Mouse (Mus musculus) kidney, adult 8-10 months (tissue): Measurements from ENCODE around the gene Gm21981.

Experiments
- DNase-seq, 2 experiments: peaks; one replicate each; pipeline ENCODE4 v3.0.0; 2022

The Gm21981 gene

DNA sequence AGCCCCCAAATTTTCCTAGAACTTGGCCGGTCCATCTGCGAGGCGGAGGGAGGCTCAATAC is at the start of gene Gm21981:
Gm21981 (minus strand) TSS at position 14 of the 61 bp plus-strand sequence.
- DNase-seq: no peak

DNA sequence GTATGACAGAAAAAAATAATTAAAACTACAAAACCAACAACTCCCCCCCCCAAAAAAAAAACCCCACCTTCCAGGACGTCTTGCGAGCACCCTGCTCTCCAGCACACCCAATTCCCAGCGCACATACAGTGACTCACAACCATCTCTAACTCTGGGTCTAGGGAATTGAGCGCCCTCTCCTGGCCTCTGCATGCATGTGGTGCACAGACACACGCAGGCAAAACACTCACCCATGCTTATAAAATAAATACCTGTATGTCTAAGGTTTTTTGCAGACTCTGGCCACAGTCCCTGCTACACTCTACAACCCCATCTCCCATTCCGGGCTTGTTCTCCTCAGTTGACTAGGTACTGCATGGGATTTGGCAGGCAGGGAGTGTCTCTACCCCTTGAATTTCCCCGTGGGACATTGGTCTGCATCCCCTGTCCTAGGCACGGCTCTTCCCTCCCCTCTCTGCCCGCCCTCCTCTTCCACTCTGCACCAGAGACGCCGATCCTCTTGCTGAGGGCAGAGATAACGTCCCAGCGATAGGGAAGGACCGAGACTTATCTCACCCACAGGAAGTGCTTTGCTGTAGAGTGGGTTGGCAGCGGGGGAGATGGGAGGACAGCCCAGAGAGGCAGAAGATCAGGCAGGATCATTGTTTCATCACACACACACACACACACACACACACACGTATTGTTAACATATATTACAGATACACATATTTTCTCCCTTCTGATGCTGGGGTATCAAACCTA is 48.9 kb upstream of the Gm21981 start:
- DNase-seq: no peak

DNA sequence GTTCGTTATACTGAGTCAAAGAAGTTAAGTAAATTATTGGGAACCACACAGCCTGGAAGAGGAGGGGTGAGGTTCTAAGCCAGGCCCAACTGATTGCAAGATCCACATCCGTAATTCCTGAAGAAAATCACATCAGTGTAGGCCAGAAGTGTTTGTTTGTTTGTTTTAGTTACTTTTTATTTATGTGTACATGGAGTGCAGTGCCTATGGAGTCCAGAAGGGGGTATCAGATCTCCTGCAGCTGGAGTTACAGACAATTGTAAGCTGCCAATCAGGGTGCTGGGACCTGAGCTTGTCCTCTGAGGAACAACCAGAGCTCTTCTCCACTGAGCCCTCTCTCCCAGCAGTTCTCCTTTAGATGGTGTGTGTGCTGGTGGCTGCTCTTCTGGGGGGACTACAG is 45.9 kb upstream of the Gm21981 start:
- DNase-seq: no peak

DNA sequence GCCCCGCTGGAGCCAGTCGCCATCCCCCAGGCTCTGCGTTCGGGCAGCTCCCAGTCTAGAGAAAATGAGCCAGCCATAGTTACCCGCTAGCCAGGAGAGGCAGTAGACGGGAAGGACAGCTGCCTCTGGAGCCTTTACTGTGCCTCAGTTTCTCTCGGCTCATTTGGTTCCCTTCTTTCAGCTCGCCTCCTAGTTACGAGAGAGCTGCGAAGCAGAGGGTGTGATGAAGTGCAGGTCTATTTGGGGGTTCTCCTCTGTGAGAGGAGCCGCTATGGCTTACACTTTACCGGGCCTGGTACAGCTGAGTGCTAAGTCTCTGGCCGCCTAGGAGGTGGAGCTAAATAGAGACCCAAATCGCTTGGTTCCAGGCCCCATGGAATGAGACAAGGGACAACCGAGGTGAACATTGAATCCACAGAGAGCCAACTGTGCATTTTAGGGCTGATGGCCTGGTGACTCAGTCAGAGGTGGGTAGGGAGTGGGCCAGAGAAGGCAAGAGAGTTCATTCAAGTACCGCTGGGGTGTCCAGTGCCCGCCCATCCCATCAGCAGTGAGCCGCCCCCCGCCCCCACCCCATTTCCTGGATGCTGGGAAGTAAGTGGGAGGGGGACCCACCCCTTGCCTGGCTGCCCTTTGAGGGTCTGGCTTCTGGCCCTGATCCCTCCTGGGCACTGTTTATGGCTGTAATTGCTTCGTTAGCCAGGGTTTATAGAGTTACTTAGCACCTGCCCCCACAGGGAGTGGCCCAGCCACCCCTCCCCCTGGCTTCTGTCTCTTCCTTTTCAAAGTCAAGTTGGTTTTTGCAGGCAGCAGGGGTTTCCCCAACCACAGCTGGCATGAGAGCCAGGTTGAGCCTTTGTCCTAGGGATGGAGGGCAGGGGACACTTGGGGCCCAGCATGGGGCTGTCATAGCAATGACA is 44.9 kb upstream of the Gm21981 start:
- DNase-seq: peak; percentile 44 to 57

DNA sequence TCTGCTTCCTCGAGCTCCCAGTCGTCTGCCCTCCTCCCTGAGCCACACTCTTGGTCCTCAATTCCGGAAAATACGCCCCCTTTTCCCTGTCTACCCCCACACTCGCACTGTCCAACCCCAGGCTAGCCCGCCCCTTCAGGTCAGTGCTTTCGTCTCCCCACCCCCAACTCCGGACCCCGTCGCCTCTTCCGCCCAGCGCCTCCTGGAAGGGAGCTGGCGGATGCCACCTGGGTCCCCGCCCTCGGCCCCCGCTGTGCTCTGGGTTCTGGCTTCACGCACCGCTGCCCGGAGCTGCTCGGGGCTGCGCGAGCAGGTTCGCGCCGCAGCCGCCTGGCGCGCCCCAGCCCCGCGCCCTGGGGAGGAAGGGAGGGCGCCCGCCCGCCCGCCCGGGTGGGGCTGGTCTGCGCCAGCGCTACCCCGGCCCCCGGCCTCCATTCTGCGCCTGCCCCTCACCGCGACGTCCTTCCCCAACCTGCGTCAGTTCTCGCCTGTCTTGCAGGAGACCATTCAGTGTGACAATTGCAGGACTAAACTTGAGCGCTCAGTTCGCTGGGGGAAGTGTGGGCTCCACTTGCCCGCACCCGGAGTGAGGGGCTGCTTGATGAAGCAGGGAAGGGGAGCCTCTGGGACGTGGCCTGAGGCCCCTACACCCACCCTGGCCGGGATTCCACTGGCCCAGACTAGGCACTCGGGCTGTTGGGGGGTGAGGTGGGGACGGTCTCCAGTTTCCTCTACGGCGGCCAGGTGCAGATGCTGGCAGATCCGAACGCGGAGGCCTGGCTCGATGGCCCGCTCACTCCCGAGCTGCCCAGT is 44.0 kb upstream of the Gm21981 start:
- peak; percentile 74 to 77 for DNase-seq

DNA sequence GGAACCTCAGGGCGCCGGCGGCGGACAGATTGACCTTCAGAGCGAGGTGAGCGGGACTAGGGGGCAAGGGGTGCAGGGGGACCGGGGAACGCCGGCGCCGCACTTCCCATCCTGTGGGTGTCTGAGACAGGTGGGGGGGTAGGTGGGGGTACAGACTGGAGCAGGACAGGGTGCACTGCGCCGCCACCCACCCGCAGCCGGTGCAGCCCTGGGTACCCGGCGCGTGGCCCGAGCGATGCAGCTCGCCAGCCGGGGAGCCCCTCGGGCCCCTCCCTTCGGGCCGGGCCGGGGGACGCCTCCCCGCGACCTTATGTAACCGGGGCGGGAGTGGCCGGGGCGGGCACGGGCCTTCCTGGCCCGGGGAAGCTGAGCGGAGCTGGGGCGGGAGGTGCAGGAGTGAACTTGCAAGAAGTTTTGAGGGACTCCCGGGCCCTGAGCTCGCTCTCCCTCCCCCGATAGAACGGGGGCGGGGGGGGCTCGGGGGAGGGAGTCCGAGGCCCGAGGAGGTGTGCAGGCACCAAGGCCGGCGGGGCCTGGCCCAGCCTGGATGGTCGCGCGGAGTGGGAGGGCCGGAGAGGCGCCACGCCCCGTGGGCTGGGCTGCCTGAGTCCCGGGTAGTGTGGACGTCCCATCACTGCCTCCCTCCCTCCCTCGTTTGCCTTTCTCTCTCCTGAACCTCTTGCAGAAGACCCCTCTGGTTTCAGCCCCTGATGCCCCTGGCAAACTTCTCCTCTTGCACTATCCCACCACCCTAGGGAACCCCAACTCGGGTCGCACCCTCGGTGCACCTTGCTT is 43.2 kb upstream of the Gm21981 start:
- DNase-seq: peak; percentile 94 to 95

DNA sequence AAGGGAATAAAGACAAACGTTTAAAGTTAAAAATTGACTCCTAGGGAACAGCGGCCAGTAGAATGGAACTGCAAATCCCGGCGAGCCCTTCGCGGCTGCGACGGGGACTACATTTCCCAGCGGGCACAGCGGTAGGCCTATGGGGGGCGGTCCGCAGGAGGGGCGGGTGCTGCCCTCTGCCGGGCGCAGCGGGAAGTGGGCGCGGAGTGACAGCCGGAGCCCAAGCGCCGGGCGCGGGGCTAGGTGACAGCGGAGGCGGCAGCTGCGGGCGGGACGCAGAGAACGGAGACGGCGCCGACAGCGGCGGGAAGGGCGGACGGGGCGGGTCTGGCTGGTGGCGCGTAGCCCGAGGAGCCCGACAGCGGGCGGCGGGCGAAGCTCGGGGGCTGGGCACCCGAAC is 42.6 kb upstream of the Gm21981 start, which contains the start of gene Tfeb:
Tfeb (plus strand) TSS at position 175 of the 400 bp plus-strand sequence.
- DNase-seq: peak; percentile 94 to 98

DNA sequence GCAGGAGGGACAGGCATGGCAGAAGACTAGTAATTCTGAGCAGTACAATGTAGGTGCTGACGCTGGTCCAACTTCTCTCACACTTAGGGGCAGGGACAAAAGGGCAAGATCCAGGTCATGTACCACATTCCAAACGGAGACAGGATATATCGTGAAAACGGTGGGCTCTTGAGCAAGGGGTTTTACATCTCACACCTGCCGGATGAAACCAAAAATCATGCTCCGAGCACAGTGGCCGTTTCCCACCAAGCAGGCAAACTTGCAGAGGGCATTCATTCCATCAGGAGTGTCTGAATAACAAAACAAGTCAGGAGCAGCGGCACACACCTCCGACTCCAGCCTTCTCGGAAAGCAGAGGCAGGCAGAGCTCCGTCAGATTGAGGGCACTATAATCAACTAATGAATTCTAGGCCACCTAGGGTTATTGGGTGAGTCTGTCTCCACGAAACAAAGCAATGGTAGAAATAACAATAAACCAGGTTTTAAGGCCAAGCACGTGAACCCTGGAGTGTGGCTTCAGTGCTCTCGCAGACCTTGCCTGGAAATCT is 41.4 kb upstream of the Gm21981 start:
- no peak for DNase-seq

DNA sequence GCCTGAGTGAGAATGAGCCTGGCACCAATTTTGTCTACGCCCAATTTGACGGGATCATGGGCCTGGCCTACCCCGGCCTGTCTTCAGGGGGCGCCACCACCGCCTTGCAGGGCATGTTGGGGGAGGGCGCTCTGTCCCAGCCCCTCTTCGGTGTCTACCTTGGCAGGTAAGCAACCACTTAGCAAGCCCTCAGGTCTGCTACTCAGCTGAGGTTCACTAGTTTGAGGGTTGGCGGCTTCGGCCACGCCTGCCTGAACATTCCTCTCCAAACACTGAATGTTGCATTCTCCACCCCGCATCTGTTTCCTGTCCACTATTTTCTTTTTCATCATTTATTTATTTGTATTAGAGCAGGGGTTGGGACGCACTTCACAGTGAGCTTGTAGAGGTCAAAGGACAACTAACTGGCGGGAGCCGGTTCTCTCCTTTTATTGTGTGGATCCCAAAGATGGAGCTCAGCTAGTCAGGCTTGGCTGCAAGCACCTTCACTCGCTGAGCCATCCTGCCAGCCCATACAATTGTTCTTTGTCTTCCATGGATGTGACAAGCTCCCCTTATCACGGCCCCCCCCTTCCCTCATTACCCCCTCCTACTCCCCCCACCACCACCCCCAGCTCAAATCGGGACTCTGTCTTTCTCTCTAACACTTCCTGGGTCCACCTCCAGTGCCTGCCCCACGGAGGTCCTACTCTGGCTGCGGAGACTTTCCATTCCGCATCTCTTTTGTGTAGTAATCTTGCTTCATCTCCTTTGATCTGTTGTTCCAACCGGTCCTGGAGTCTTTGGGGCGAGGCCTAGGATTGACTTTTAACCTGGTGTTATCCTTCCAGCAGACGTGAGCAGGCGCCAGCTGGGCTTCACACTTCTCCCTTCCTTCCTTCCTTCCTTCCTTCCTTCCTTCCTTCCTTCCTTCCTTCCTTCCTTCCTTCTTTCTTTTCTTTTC is 36.6 kb upstream of the Gm21981 start:
- DNase-seq: no peak

DNA sequence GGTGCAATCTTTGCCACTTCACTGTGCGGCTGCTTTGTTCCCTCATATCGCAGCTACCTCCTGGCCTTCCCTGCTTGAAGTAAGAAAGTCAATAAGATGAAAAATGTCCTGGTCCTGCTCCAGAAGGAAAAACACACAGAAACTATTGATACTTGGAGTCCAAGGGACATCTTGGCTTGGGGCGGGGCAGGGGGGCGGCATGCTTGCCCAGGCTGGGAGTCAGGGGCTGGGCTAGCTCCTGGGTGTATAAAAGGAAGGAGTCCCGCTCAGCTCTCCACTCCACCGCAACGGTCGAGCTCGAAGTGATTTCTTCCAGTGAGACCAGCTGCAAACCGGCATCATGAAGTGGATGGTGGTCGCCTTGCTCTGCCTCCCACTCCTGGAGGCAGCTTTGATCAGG is 32.3 kb upstream of the Gm21981 start, which contains the start of gene Pgc:
Pgc (plus strand) TSS at position 277 of the 400 bp plus-strand sequence.
- DNase-seq: no peak

DNA sequence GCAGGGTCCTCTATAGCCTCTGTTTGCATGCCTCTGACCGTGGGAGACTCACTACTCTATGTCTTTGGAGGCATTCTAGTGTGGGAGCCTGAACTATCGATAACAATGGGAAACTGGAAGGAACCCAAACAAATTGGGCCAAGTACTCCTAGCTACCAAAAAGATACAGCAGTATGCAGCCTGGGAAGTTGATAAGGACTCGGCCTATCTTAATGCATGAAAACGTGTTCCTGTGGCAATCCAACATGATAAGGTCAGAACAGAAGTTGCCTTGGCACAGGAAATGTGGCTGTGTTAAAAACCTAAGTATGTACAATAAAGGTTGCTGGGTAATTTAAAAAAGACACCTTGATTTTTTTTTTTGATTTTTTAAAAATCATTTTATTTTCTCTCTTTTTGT is 26.9 kb upstream of the Gm21981 start:
- DNase-seq: no peak

DNA sequence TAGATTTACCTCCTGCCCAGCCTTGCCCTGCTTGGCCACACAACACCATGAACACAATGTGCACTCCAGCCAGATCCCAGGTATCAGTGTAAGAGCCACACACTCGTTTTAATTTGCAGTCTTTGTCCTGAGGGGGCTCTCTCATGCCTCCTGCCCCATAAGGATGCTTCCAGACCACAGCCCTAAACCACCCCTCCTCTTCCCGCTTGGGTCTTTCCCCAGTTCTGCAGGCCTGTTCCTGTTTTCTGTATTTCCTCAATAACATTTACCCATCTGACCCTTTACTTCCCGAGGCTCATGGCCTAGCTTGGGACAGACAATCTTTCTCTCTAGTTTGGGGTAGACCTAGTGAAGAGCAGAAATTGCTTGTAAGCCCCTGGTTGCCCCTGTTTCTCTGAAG is 20.8 kb upstream of the Gm21981 start:
- DNase-seq: no peak

DNA sequence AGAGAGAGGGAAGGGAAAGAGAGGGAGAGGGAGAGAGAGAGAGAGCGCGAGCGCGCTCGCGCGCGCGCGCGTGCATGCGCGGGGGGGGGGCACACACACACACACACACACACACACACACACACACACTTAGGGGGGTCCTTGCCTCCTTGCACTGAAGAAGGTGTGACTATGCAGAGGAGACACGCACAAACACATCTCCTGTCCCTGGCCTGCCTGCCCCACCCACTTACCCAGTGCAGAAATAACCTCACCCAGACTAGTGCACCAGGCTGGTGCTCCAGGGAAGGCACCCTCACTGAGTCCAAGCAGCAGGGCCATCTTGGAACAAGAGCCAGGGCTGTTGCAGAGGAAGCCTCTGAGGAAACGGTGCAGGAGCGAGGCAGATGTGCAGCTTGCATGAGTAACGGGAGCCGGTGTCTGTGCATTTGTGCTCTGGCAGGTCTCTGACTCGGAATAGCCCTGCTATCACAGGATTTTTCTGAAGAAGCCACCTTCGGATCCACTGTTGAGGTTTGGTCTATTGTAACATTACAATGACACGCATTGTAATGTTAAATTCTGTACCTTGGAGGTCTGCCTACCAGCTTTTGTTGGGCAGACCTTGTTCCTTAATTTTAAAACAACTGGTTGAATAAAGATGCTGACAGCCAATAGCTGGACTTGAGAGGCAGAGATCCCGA is 18.8 kb upstream of the Gm21981 start:
- no peak for DNase-seq

DNA sequence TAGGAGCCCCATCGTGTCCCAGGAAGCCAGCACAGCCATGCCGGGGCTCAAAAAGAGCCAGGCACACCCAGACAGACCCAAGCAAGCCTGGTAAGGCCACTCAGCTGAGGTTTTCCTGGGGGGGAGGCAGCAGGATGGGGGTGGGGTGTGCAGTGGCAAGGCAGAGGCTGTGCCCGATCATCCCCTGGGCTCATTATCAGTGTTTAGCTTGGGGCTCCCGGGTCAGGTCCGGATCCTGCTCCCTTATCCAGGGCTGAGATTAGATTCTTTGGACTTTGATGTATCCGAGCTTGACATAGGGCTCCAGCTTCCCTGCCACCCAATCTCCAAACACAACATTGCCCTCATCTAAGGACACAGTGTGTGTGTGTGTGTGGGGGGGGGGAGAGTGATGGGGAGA is 17.6 kb upstream of the Gm21981 start:
- DNase-seq: no peak

DNA sequence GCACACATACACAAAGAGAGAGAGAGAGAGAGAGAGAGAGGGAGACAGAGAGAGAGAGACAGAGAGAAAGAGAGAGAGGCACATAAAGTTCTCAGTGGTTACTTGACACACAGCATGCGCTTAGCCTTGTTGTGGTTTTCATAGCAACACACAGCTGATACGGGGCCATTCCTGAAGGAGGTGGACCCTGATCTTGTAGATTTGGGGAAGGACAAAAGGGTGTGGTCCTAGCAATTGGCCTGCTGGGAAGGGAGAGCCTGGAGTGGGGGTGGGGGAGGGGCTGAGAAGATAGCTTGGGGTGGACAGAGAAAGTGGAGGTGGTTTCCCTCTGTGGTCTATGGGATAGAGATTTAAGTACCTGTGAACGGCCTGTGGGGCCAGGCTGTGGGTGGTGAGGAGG is 15.8 kb upstream of the Gm21981 start:
- no peak for DNase-seq

DNA sequence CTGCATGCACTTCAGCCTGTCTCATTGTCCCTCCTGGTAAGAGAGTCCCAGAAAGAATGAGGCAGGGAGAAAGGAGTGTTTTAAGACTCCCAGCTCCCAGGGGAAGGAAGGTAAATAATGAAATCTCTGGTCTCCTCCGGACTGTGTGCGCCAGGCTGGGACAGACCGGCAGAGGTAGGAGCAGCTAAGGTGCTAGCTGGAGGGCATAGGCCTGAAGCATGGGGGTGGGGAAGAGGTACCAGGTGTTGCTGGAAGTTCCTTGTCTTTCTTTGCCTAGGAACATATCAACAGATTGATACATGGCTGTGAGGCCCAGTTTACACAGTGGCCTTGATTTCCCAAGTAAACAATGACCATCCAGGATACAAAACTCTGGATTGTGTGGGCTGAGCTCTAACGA is 14.7 kb upstream of the Gm21981 start:
- no peak for DNase-seq

DNA sequence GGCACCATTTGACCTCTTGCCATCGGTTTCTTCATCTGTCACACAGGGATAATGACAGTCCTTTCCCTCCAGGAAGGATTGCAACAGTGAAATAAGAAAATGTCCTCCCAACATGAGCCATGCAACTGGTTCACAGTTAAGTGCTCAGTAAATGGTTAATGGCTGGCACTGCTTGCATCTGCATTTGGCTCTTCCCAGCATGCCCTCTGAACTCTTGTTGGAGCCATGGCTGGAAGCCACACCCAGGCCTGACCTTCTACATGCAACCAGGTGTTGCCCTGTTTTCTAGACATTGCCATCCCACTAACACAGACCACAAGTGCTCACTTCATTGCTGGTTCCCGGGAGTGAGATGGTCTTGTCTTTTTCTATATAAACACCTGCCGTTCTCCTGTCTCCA is 13.7 kb upstream of the Gm21981 start:
- peak in 1 of 2 experiments; percentile 51 for DNase-seq

DNA sequence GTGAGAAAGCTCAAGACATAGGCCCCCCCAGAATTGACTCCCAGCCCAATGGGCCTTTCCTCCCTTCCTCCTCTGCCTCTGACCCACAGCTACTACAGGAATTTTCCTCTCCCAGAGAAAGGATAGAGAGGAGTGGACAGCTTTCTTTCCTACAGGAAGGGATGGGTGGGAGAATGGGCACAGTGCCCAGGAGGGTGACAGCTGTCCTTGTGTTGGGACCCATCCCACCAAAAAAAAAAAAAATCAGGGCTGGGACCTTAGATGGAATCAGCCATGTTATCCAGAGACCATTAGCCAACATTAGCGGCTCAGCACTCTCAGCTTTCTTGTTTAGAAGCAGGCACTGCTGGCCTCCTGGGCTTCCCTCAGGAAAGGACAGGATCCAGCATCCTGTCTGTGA is 11.9 kb upstream of the Gm21981 start:
- no peak for DNase-seq

DNA sequence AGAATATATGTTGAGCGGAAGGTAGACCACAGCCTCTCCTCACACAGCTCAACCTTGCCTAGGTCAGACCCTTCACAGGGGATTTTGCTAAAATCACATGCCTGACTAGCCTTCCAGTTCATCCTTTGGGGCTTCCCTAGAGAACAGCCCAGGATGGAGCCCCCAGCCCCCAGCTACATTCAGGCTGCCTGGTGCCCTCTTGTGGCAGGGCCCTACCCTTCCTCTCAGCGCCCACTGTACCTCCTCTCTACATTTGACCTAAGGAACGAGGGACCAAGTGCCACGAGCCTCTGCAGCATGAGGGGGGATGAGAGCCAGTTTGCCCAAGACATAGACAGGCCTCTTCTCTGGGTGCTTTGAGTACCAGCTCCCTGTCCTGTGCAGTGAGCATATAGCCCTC is 10.4 kb upstream of the Gm21981 start:
- DNase-seq: no peak

DNA sequence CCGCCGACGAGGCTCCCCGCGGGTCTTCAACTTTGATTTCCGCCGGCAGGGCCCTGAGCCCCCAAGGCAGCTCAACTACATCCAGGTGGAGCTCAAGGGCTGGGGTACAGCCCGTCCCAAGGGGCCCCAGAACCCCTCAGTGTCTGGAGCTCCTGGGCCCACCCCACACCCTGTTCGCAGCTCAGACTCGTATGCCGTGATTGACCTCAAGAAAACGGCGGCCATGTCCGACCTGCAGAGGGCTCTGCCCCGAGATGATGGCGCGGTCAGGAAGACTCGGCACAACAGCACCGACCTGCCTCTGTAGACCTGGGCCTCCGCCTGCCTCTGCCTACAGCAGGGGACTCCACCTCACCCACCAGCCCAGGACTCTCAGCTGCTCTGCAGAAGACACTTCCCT is 9.3 kb upstream of the Gm21981 start:
- DNase-seq: no peak
